Mouse (Mus musculus): ENCODE measurements around the gene Olfr681. TPM values are rescaled to one million over a fixed set of nuclear protein-coding genes. Genes with fewer than 3 reads are reported as not detected.
"Not testable (repeated sequence)": the region's sequence is repeated elsewhere in the genome, so short reads cannot be mapped to it uniquely, and the experiment has no call there.

Gene Olfr681
- total RNA-seq (2022) = not detected

GRCm38 (mm10) chr7:105116536-105116935, at the start of gene Olfr681:
Gene Olfr681, plus strand, starts transcription at chr7:105116836.
- no peak for DNase-seq (ENCODE audit: low spot score in 2 of 2)

- DNase-seq (ENCODE audit: low spot score in 2 of 2) = no peak
Observed at GRCm38 (mm10) chr7:105080905-105081304, 35.7 kb upstream of the Olfr681 start, which contains the start of gene Olfr679. Gene Olfr679, plus strand, starts transcription at chr7:105081205.

- not testable (repeated sequence) for DNase-seq (ENCODE audit: low spot score in 2 of 2)
Observed at GRCm38 (mm10) chr7:105092717-105093116, 23.9 kb upstream of the Olfr681 start, which contains the start of gene Olfr680-ps1. Gene Olfr680-ps1, minus strand, starts transcription at chr7:105092817.

GRCm38 (mm10) chr7:105141275-105141674, 24.6 kb downstream of the Olfr681 start:
- DNase-seq (ENCODE audit: low spot score in 2 of 2) = no peak

- DNase-seq (ENCODE audit: low spot score in 2 of 2) = no peak
Observed at GRCm38 (mm10) chr7:105146912-105147311, 30.3 kb downstream of the Olfr681 start, which contains the start of gene Olfr683. Gene Olfr683, minus strand, starts transcription at chr7:105147012.

- no peak for DNase-seq (ENCODE audit: low spot score in 2 of 2)
Observed at GRCm38 (mm10) chr7:105163553-105163952, 46.9 kb downstream of the Olfr681 start, which contains the start of gene Olfr684. Gene Olfr684, minus strand, starts transcription at chr7:105163653.

GRCm38 (mm10) chr7:105170773-105171172, 54.1 kb downstream of the Olfr681 start:
- DNase-seq (ENCODE audit: low spot score in 2 of 2) = no peak

Other genes starting within 250 kb of the Olfr681 start
- gene Olfr665, start 238.8 kb upstream of the Olfr681 start, total RNA-seq (2022) = not detected
- not detected for gene Olfr666, start 220.9 kb upstream of the Olfr681 start, total RNA-seq (2022)
- not detected for gene Olfr667, start 195.4 kb upstream of the Olfr681 start, total RNA-seq (2022)
- gene Olfr668, start 188.8 kb upstream of the Olfr681 start, total RNA-seq (2022) = not detected
- not detected for gene Olfr669, start 182.6 kb upstream of the Olfr681 start, total RNA-seq (2022)
- gene Olfr670, start 154.2 kb upstream of the Olfr681 start, total RNA-seq (2022) = not detected
- gene Olfr671, start 137.7 kb upstream of the Olfr681 start, total RNA-seq (2022) = not detected
- not detected for gene Olfr672, start 114.8 kb upstream of the Olfr681 start, total RNA-seq (2022)
- gene Olfr675, start 88.4 kb upstream of the Olfr681 start, total RNA-seq (2022) = not detected
- not detected for gene Olfr676, start 84.1 kb upstream of the Olfr681 start, total RNA-seq (2022)
- gene Olfr677, start 65.5 kb upstream of the Olfr681 start, total RNA-seq (2022) = not detected
- not detected for gene Olfr678, start 52.4 kb upstream of the Olfr681 start, total RNA-seq (2022)
- not detected for gene Olfr679, start 35.6 kb upstream of the Olfr681 start, total RNA-seq (2022)
- not detected for gene Olfr680-ps1, start 24.0 kb upstream of the Olfr681 start, total RNA-seq (2022)
- not detected for gene Olfr683, start 30.2 kb downstream of the Olfr681 start, total RNA-seq (2022)
- not detected for gene Olfr684, start 46.8 kb downstream of the Olfr681 start, total RNA-seq (2022)
- not detected for gene Olfr685, start 69.2 kb downstream of the Olfr681 start, total RNA-seq (2022)
- gene Olfr686, start 90.6 kb downstream of the Olfr681 start, total RNA-seq (2022) = not detected
- gene Olfr688, start 171.3 kb downstream of the Olfr681 start, total RNA-seq (2022) = not detected
- gene Olfr689, start 194.3 kb downstream of the Olfr681 start, total RNA-seq (2022) = not detected
- not detected for gene Olfr690, start 217.3 kb downstream of the Olfr681 start, total RNA-seq (2022)
- gene Olfr691, start 225.4 kb downstream of the Olfr681 start, total RNA-seq (2022) = not detected

All from gastrocnemius, adult 8-10 months (tissue).